Mouse (Mus musculus) midbrain, postnatal 0 days (tissue): Measurements from ENCODE around the gene Abtb2. TPM values are rescaled to one million over a fixed set of nuclear protein-coding genes. Genes with fewer than 3 reads are reported as not detected.

ENCODE experiments used
- ATAC-seq: fragments of 200-750 bp; cut with Nextera tagmentation; 2 replicates; pipeline ENCODE4 v1.8.0; 2017; ENCODE audit warnings: moderate number of reproducible peaks, mild to moderate bottlenecking, moderate TSS enrichment, moderate library complexity; ENCODE audit not compliant: low FRiP score
- DNase-seq: peaks from one replicate; pipeline ENCODE4 v3.0.0-alpha.2; 2015; ENCODE audit warnings: low spot score
- H3K27ac ChIP-seq: fragments of 300-500 bp; sonication (generic); 2 replicates; pipeline ENCODE4 v1.5.1; 2014; ENCODE audit warnings: low read depth, mild to moderate bottlenecking, low read length, mixed read lengths
- H3K27me3 ChIP-seq: fragments of 300-500 bp; sonication (generic); 2 replicates; pipeline ENCODE4 v1.6.1; 2014; ENCODE audit warnings: low read length, control low read depth, mixed read lengths; ENCODE audit not compliant: insufficient read depth
- H3K36me3 ChIP-seq: fragments of 300-500 bp; sonication (generic); 2 replicates; pipeline ENCODE4 v1.6.1; 2014; ENCODE audit warnings: low read length, control low read depth, mixed read lengths; ENCODE audit not compliant: insufficient read depth
- H3K4me1 ChIP-seq: fragments of 300-500 bp; sonication (generic); 2 replicates; pipeline ENCODE4 v1.6.1; 2014; ENCODE audit warnings: mild to moderate bottlenecking, control low read depth, antibody characterized with exemption, low read length, mixed read lengths; ENCODE audit not compliant: insufficient read depth
- H3K4me2 ChIP-seq: fragments of 300-500 bp; sonication (generic); 2 replicates; pipeline ENCODE4 v1.6.1; 2014; ENCODE audit warnings: low read depth, mild to moderate bottlenecking, low read length, mixed read lengths; ENCODE audit not compliant: poor library complexity, severe bottlenecking
- H3K4me3 ChIP-seq: fragments of 300-500 bp; sonication (generic); 2 replicates; pipeline ENCODE4 v1.5.1; 2014; ENCODE audit warnings: low read depth, mild to moderate bottlenecking, low read length, moderate library complexity
- H3K9ac ChIP-seq: fragments of 300-500 bp; sonication (generic); replicated peaks from 2 replicates; pipeline ENCODE4 v1.6.1; 2014; ENCODE audit warnings: mild to moderate bottlenecking, low read length, moderate library complexity, mixed read lengths; ENCODE audit not compliant: poor library complexity, severe bottlenecking
- H3K9me3 ChIP-seq: fragments of 300-500 bp; sonication (generic); 2 replicates; pipeline ENCODE4 v1.6.1; 2016; ENCODE audit warnings: low read length, control low read depth
- CTCF ChIP-seq: IDR thresholded peaks from 2 replicates; pipeline ENCODE4 v1.5.1; 2016; ENCODE audit warnings: antibody characterized with exemption, mild to moderate bottlenecking
- WGBS: fragments of 180-500 bp; shearing (Covaris S2); extraction: QIAGEN DNeasy Blood & Tissue Kit; methylation state at CpG from one replicate; pipeline ENCODE4 v1.1.7; 2014; 5-methylcytosine and 5-hydroxymethylcytosine counted together
- polyA plus RNA-seq: library from polyadenylated mRNA; unstranded; fragments of >200 nt; fragmentation: Nextera tagmentation; extraction: Ambion mirVana; gene quantifications from 2 replicates; pipeline ENCODE4 v1.2.1, GENCODE M21; 2015
- total RNA-seq: library from RNA; depleted of rRNA; stranded (reverse); fragments of >200 nt; gene quantifications from 2 replicates; pipeline ENCODE4 v1.2.3, GENCODE M21; 2014

Gene Abtb2
- total and polyA plus RNA-seq, 2 experiments from 2014 or later: 7.4 to 21.8 TPM

GRCm38 (mm10) chr2:103670276-103670680, 104.2 kb downstream of the Abtb2 start:
- no peaks in the 10 kb centered on the region for H3K9me3 ChIP-seq
- H3K36me3 ChIP-seq: no peaks in the 10 kb centered on the region
- H3K4me1 ChIP-seq: no peaks in the 10 kb centered on the region; the same call in 1 of the 2 replicates
- H3K27ac ChIP-seq: no peak overlapping the region
- no peak overlapping the region for H3K9ac ChIP-seq
- ATAC-seq (peak; percentile 36; the same call in 1 of the 2 replicates), DNase-seq (peak; percentile 71)
- no peak overlapping the region for H3K4me2 ChIP-seq
- no peak for TF ChIP-seq CTCF
- 26% methylated on average over 3 of the region's 3 CpGs for WGBS
- H3K27me3 ChIP-seq: no peaks in the 10 kb centered on the region
- no peak overlapping the region for H3K4me3 ChIP-seq

- ATAC-seq: no peak
Observed at GRCm38 (mm10) chr2:103672573-103673119, 106.5 kb downstream of the Abtb2 start.

GRCm38 (mm10) chr2:103673609-103674008, 107.5 kb downstream of the Abtb2 start:
- Histone ChIP-seq H3K9me3 (no peaks in the 10 kb centered on the region), H3K4me3 (no peak overlapping the region), H3K27me3 (no peaks in the 10 kb centered on the region), H3K9ac (no peak overlapping the region), H3K4me2 (no peak overlapping the region), H3K36me3 (no peaks in the 10 kb centered on the region), H3K27ac (no peak overlapping the region), H3K4me1 (no peaks in the 10 kb centered on the region; the same call in 1 of the 2 replicates)
- TF ChIP-seq CTCF: no peak
- WGBS: 80% methylated on average over 4 of the region's 4 CpGs
- ATAC-seq: no peak
- no peak for DNase-seq

More at GRCm38 (mm10) chr2:103672573-103673119, 106.5 kb downstream of the Abtb2 start:
- Histone ChIP-seq H3K27me3 (no peaks in the 10 kb centered on the region), H3K27ac (no peak overlapping the region), H3K4me3 (no peak overlapping the region), H3K4me2 (no peak overlapping the region), H3K9me3 (no peaks in the 10 kb centered on the region), H3K36me3 (no peaks in the 10 kb centered on the region), H3K4me1 (no peaks in the 10 kb centered on the region; the same call in 1 of the 2 replicates), H3K9ac (no peak overlapping the region)
- DNase-seq: no peak
- no peak for TF ChIP-seq CTCF
- 80% methylated on average over 7 of the region's 7 CpGs for whole genome bisulfite sequencing

DNA sequence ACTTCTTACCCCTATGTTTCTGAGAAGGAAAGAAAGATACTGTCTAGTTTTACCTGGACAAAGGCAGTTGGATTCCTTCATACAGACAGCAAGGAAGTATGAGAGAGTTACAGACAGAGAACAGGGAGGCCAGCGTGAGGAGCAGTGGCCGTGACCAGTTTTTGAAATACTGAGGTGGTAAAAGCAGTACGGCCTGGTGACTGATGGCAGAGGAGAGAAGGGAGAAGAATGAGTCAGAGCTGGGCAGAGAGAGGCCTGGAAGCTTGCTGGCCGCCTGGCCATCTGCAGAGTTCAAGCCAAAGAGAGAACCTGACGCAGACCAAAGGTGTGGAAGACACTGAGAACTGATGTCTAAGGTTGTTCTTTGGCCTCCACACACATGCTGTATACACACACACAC, 109.3 kb downstream of the Abtb2 start:
- Histone ChIP-seq H3K4me2 (no peak overlapping the region), H3K9ac (no peak overlapping the region), H3K27ac (no peak overlapping the region), H3K9me3 (no peaks in the 10 kb centered on the region), H3K27me3 (no peaks in the 10 kb centered on the region), H3K4me1 (no peaks in the 10 kb centered on the region), H3K4me3 (no peak overlapping the region), H3K36me3 (no peaks in the 10 kb centered on the region)
- DNase-seq (no peak), ATAC-seq (no peak)
- WGBS: 95% methylated on average over 5 of the region's 5 CpGs
- TF ChIP-seq CTCF: no peak

GRCm38 (mm10) chr2:103676808-103677207, 110.7 kb downstream of the Abtb2 start:
- ATAC-seq: no peak
- Histone ChIP-seq H3K4me3 (no peak overlapping the region), H3K27ac (no peak overlapping the region), H3K9me3 (no peaks in the 10 kb centered on the region), H3K9ac (no peak overlapping the region), H3K4me2 (no peak overlapping the region), H3K36me3 (no peaks in the 10 kb centered on the region), H3K27me3 (no peaks in the 10 kb centered on the region), H3K4me1 (no peaks in the 10 kb centered on the region)
- WGBS: 65% methylated on average over 2 of the region's 2 CpGs
- DNase-seq: no peak
- no peak for TF ChIP-seq CTCF

DNA sequence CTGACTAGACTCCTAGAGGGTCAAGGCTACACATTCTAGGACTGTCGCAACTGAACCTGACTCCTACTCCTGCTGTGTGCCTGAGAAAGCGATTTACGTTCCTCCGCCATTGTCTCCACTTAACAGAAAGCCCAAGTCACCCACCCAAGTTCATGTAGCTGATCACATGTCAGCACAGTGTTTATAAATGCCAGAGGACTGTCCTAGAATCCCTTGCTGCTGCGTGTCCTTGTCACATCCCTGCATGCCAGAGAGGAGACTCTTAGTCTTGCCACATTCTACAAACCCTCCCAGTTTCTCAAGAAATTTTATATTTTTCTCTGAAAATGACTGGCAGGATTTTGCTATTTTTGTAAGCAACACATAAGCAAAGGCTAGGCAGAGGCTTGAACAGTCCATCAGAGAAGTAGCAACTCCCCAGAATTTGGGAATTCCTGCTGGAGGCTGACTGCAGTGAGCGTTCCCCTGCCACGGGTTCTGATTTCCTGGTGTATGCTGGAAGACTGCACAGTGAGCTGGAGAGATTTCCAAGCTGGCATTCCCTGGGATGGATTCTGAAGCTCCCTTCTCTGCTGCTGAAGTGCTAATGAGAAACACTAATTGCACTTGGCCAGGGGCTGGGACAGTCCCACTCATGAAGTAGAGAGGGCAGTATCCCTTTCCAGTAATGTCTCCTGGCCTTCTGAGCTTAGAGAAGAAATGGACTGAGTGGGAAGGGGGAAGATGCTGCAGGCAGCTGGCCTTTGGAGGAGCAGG, 111.7 kb downstream of the Abtb2 start:
- Histone ChIP-seq H3K27me3 (no peaks in the 10 kb centered on the region), H3K27ac (no peak overlapping the region), H3K9ac (no peak overlapping the region), H3K4me2 (no peak overlapping the region), H3K9me3 (no peaks in the 10 kb centered on the region), H3K4me1 (no peaks in the 10 kb centered on the region; the same call in 1 of the 2 replicates), H3K4me3 (no peak overlapping the region), H3K36me3 (no peaks in the 10 kb centered on the region)
- TF ChIP-seq CTCF: no peak
- DNase-seq: no peak
- no peak for ATAC-seq
- WGBS: 70% methylated on average over 7 of the region's 7 CpGs
